Mouse (Mus musculus) kidney, postnatal 4 days (tissue): ENCODE measurements around the gene Nrap.
"Not testable (repeated sequence)": the region's sequence is repeated elsewhere in the genome, so short reads cannot be mapped to it uniquely, and the experiment has no call there.

ENCODE experiments used
- DNase-seq, 2 experiments: peaks; one replicate each; pipeline ENCODE4 v3.0.0; 2021; ENCODE audit warnings: mixed read lengths in 2 of 2

Gene Nrap

DNA sequence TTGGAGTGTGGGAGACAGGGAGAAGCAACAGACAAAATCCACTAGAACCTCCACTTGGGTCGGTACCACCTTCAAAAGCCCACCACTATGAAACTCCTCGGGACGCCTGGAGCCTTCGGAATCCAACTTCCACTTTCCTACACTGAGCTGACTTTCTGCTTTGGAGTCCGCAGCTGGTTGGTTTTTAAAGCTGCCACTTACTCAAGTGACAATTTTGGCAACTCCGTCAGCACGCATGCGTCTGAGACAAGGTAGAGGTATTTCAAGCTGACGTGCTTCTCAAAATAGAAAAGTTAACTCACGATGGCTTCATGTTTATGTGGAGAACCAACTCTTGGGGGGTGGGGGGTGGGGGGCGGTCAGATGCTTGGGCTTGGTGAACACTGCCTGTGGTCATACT lies at the start of gene Nrap:
TSS of gene Nrap (minus strand) at position 159 of the 400 bp plus-strand sequence.
- no peak for DNase-seq

GRCm38 (mm10) chr19:56439072-56439434 lies 49.2 kb upstream of the Nrap start:
- peak in 1 of 2 experiments; percentile 31 for DNase-seq

GRCm38 (mm10) chr19:56438357-56439071 lies 48.7 kb upstream of the Nrap start:
- peak; percentile 62 to 72 for DNase-seq

DNA sequence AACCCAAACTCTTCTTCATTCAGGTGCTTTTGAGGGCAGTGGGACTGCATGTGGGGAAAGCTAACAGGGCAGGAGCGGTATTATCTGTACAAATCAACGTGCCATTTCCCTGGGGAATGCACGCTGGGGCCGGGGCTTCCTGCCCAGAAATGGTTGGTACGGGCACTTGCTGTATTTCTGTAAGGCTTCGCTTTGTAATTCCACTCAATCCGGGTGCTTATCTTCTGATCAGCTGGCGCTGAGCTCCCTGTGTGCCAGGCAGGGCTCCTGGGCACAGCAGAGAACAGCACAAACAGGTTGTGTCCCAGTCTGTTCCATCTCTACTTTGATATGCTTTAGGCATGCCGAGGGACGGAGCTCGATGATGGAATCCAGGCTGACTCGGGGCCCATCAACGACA lies 46.5 kb upstream of the Nrap start:
- DNase-seq = no peak

DNA sequence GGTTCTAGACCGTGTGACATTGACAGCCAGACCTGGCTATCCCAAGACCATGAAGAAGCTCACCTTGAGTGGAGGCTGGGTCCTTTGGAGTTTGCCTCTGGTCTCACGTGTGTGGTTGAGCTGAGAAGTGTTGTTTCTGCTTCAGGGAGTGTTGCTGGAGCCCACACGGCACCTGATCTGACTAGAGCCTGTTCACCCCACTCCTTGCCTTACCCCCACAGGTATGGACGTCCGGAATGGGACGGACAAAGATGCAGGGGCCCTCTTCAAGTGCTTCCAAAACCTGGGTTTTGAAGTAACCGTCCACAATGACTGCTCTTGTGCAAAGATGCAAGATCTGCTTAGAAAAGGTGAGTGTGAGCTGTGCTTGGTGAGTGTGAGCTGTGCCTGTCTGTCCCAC lies 43.7 kb upstream of the Nrap start:
- DNase-seq = no peak

DNA sequence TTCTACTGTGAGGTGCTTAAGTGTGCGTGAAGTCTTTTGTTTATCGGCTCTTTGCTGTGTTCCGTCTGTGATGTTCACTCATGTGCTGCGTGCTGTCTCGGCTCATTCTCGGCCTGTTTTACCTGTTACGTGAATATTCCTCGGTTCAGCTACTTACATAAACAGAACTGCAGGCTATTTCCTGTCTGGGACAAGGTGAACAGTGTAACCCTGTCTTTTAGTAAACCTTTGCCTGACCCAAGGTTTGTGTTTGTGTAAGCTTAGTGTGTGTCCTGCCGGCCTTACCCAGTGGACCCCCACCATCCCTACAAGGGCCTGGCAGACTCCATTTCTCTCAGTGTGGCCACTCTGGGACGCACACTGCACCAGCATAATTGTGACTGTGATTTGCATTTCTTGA lies 42.9 kb upstream of the Nrap start:
- DNase-seq = no peak

DNA sequence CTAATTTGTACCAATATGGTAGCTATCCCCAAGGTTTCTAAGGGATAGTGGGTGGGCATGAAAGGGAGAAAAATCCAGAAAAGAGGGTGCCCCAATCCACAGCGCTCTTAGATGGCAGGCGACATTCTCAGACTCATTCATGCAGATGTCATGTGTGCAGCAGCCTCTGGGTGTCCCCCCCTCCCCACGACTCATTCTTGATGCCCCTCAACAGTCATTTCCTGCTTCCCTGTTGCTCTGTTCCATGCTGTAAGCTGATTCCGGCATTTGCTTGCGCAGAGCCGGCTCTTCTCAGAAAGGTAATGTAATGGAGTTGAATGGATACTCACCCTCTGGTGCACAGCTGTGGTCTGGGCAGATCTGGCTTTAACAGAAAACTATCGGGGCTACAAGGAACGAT lies 40.5 kb upstream of the Nrap start:
- DNase-seq = peak; percentile 22 to 45

- peak; percentile 22 to 49 for DNase-seq
These were observed 35.7 kb upstream of the Nrap start for GRCm38 (mm10) chr19:56425492-56425891.

GRCm38 (mm10) chr19:56424606-56425395 lies 35.0 kb upstream of the Nrap start:
- no peak for DNase-seq

DNA sequence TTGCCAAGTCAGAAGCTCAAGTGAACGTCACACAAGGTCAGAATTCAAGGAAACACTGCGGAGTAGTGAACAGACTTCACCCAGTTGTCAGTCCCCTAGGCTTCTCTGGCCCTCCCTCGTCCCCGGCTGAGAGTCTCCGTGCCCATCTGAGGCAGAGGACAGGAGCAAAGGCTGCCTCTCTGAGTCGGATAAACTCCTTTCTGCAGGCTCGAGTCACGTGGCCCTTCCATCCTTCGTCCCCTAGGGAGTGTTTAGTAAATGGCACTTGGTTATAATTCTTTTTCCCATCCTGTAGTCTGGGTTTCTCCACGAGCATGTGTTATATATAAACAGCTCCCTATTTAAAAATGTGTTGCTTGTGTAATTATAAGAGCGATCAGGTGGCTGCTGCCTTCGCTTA lies 33.5 kb upstream of the Nrap start:
- peak; percentile 39 to 60 for DNase-seq

- DNase-seq = peak; percentile 95 to 96
These were observed 32.9 kb upstream of the Nrap start for GRCm38 (mm10) chr19:56422476-56423338.

DNA sequence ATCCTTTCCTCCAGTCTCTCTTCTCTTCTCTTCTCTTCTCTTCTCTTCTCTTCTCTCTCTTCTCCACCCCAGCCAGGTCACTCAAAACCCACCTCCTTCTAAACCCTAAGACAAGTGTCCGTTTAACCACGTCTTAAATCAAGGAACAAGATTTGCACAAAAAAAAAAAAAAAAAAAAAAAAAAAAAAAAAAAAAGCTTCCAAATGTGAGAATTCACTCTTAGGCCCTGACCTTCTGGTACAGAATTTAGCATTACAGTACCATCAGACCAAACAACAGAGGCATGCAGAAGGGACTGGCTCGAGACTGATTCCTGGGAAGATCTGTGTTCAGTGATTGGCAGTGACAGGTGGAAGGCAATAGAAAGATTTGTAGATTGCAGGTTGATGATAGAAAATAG lies 30.5 kb upstream of the Nrap start:
- DNase-seq = no peak

- no peak for DNase-seq
These were observed 29.6 kb upstream of the Nrap start for GRCm38 (mm10) chr19:56419452-56419851.

GRCm38 (mm10) chr19:56418404-56418803 lies 28.6 kb upstream of the Nrap start:
- DNase-seq = no peak

GRCm38 (mm10) chr19:56409884-56410283 lies 20.0 kb upstream of the Nrap start:
- not testable (repeated sequence) for DNase-seq

DNA sequence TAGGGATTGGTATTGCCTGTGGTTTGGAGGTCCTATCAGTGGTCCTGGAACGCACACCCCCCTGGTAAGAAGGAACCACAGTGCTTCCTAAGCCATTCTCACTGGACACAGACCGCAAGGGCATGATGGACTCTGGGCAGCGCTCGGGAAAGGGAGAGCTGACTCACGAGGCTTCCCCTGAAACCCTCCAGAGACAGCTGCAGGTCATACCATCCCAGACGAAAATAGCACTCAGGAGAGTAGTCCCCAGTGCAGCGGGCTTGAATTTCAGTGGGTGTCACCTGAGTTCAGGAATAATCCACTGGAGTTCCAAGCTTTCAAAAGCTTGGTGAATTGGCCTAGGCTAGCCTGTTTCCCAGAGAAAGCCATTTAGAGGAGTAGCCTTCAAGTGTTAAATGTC lies 16.7 kb upstream of the Nrap start:
- DNase-seq = no peak

GRCm38 (mm10) chr19:56405824-56406223 lies 16.0 kb upstream of the Nrap start:
- DNase-seq = no peak

GRCm38 (mm10) chr19:56401864-56402263 lies 12.0 kb upstream of the Nrap start:
- DNase-seq = no peak

DNA sequence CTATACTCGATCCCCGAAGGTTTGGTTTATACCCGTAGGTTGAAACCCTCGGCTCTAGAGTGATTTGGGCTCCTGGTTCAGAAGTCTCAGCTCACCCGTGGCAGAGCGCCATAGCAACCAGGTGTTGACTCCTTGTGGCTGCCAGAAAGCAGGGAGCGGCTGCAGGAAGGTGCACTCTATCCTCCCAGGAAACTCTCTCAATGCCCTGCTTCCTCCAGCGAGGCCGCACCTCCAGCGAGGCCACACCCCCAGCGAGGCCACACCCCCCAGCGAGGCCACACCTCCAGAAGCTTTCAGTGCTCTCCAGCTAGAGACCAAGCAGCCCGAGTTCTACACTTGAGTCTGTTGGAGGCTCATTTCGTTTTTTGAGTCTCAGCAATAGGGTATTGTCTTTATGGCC lies 10.4 kb upstream of the Nrap start:
- DNase-seq = peak; percentile 87 to 90

DNA sequence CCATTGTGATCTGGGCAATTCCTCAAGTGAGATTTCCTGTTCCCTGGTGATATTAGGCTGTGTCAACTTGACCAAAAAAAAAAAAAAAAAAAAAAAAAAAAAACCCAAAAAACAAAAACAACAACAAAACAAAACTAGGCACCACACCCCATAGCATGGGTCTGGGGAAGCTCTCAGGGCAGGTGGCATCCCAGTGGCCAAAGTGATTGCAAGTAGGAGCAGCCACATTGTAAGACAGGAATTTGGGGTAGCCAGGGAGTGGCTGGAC lies 8.6 kb upstream of the Nrap start:
- DNase-seq = no peak

DNA sequence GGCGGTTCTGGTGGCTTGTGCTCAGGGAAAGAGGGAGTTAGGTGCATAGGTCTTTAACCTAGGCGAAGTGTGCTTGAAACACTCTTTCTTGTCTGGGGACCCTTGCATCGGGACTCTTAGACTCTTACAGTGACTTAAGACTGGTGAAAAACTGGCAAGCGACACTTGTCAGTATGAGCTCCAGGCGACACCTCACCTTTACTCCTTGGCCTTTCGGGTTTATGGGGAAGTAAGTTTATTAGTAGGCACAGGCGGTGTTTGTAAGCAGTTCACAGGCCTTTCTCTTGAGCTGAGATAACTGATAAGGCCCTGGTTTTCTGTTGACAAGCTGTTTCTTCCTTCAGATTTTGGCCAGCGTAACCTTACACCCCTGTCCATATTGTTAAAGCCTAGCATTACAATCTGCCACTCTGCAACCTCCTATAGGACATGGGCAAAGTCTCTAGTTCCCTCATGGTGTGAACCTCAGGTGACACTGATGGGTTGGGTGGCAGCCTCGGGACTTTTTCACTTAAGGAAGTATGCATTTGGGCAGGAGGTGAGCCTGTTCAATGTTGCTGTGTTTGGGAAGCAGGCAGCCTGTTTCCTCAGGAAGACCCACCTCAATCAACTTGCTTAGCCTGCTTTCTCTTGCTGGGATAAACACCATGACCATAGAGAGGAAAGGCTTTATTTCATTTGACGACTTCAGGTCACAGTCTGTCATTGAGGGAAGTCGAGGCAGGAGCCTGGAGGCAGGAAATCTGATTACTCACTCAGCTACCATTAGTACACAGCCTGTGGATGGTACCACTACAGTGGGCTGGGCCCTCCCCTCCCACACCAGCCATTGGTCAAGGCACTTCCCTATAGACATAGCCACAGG lies 8.1 kb upstream of the Nrap start:
- DNase-seq = no peak
